Mouse (Mus musculus) midbrain, embryonic 14.5 days (tissue): Measurements from ENCODE around the gene Cdc25b. TPM values are rescaled to one million over a fixed set of nuclear protein-coding genes. Genes with fewer than 3 reads are reported as not detected.

Experiments used
- ATAC-seq: fragments of 200-750 bp; cut with Nextera tagmentation; 2 replicates; pipeline ENCODE4 v1.8.0; 2017; ENCODE audit warnings: moderate number of reproducible peaks, moderate library complexity; ENCODE audit not compliant: low FRiP score, low TSS enrichment
- DNase-seq: peaks from one replicate; pipeline ENCODE4 v3.0.0-alpha.2; 2015
- H3K27ac ChIP-seq: fragments of 300-500 bp; sonication (generic); replicated peaks from 2 replicates; pipeline ENCODE4 v1.5.1; 2014; ENCODE audit warnings: mild to moderate bottlenecking, low read depth, low read length, moderate library complexity
- H3K27me3 ChIP-seq: fragments of 300-500 bp; sonication (generic); 2 replicates; pipeline ENCODE4 v1.6.1; 2014; ENCODE audit warnings: low read length, control low read depth, mixed read lengths; ENCODE audit not compliant: control insufficient read depth, insufficient read depth
- H3K36me3 ChIP-seq: fragments of 300-500 bp; sonication (generic); 2 replicates; pipeline ENCODE4 v1.6.1; 2014; ENCODE audit warnings: low read length, control low read depth; ENCODE audit not compliant: control insufficient read depth, insufficient read depth
- H3K4me1 ChIP-seq: fragments of 300-500 bp; sonication (generic); 2 replicates; pipeline ENCODE4 v1.6.1; 2014; ENCODE audit warnings: mild to moderate bottlenecking, antibody characterized with exemption, low read length, control low read depth; ENCODE audit not compliant: control insufficient read depth, insufficient read depth
- H3K4me2 ChIP-seq: fragments of 300-500 bp; sonication (generic); 2 replicates; pipeline ENCODE4 v1.6.1; 2014; ENCODE audit warnings: mild to moderate bottlenecking, low read length, moderate library complexity
- H3K4me3 ChIP-seq: fragments of 300-500 bp; sonication (generic); replicated peaks from 2 replicates; pipeline ENCODE4 v1.5.1; 2014; ENCODE audit warnings: low read depth, low read length
- H3K9ac ChIP-seq: fragments of 300-500 bp; sonication (generic); replicated peaks from 2 replicates; pipeline ENCODE4 v1.6.1; 2014; ENCODE audit warnings: mild to moderate bottlenecking, low read length, moderate library complexity
- H3K9me3 ChIP-seq: fragments of 300-500 bp; sonication (generic); 2 replicates; pipeline ENCODE4 v1.6.1; 2016; ENCODE audit warnings: low read length, control low read depth, mixed read lengths; ENCODE audit not compliant: control insufficient read depth
- WGBS: fragments of 180-500 bp; shearing (Covaris S2); extraction: QIAGEN DNeasy Blood & Tissue Kit; methylation state at CpG from one replicate; pipeline ENCODE4 v1.1.7; 2014; 5-methylcytosine and 5-hydroxymethylcytosine counted together
- polyA plus RNA-seq: library from polyadenylated mRNA; unstranded; fragments of >200 nt; fragmentation: Nextera tagmentation; extraction: Ambion mirVana; gene quantifications from 2 replicates; pipeline ENCODE4 v1.2.1, GENCODE M21; 2014

Cdc25b gene
- polyA plus RNA-seq, 1 experiment from 2014 or later = 31.5 TPM

GRCm38 (mm10) chr2:131191005-131191390 is 4.2 kb downstream of the Cdc25b start:
- DNase-seq (no peak), ATAC-seq (no peak)
- H3K36me3 ChIP-seq = peaks cover 24% of the 10 kb centered on the region
- H3K27ac ChIP-seq = peak overlapping the region; percentile 78
- 64% methylated on average over 7 of the region's 7 CpGs for WGBS
- H3K4me1 ChIP-seq = peaks cover 36% of the 10 kb centered on the region
- H3K4me2 ChIP-seq = no peak overlapping the region
- no peak overlapping the region for H3K4me3 ChIP-seq
- no peak overlapping the region for H3K9ac ChIP-seq
- H3K27me3 ChIP-seq = no peaks in the 10 kb centered on the region
- H3K9me3 ChIP-seq = no peaks in the 10 kb centered on the region

- H3K36me3 ChIP-seq = peaks cover 24% of the 10 kb centered on the region
- no peak overlapping the region for H3K4me3 ChIP-seq
- H3K9me3 ChIP-seq = no peaks in the 10 kb centered on the region
- no peak overlapping the region for H3K9ac ChIP-seq
- no peak overlapping the region for H3K4me2 ChIP-seq
- no peak for ATAC-seq
- no peaks in the 10 kb centered on the region for H3K4me1 ChIP-seq
- DNase-seq = no peak
- 94% methylated on average over 16 of the region's 16 CpGs for WGBS
- no peak overlapping the region for H3K27ac ChIP-seq
- H3K27me3 ChIP-seq = no peaks in the 10 kb centered on the region
Observed at GRCm38 (mm10) chr2:131196606-131197316, 10.0 kb downstream of the Cdc25b start.

GRCm38 (mm10) chr2:131200710-131201109 is 14.0 kb downstream of the Cdc25b start:
- 91% methylated on average over 2 of the region's 2 CpGs for WGBS
- no peak for DNase-seq
- no peaks in the 10 kb centered on the region for H3K36me3 ChIP-seq
- H3K27me3 ChIP-seq = no peaks in the 10 kb centered on the region
- H3K4me1 ChIP-seq = no peaks in the 10 kb centered on the region
- no peak overlapping the region for H3K4me3 ChIP-seq
- no peak overlapping the region for H3K27ac ChIP-seq
- no peak overlapping the region for H3K4me2 ChIP-seq
- H3K9me3 ChIP-seq = no peaks in the 10 kb centered on the region
- H3K9ac ChIP-seq = no peak overlapping the region
- ATAC-seq = no peak

- Histone ChIP-seq H3K9ac (no peak overlapping the region), H3K4me3 (no peak overlapping the region), H3K36me3 (no peaks in the 10 kb centered on the region), H3K4me2 (no peak overlapping the region), H3K9me3 (no peaks in the 10 kb centered on the region), H3K4me1 (no peaks in the 10 kb centered on the region), H3K27ac (no peak overlapping the region), H3K27me3 (no peaks in the 10 kb centered on the region)
- DNase-seq (no peak), ATAC-seq (no peak)
- 92% methylated on average over 3 of the region's 3 CpGs for WGBS
Observed at GRCm38 (mm10) chr2:131201262-131201661, 14.5 kb downstream of the Cdc25b start.

GRCm38 (mm10) chr2:131203816-131204409 is 17.2 kb downstream of the Cdc25b start:
- no peaks in the 10 kb centered on the region for H3K36me3 ChIP-seq
- no peaks in the 10 kb centered on the region for H3K4me1 ChIP-seq
- no peak for DNase-seq
- no peak for ATAC-seq
- H3K9ac ChIP-seq = no peak overlapping the region
- H3K4me3 ChIP-seq = no peak overlapping the region
- WGBS = 93% methylated on average over 6 of the region's 6 CpGs
- H3K27me3 ChIP-seq = no peaks in the 10 kb centered on the region
- H3K9me3 ChIP-seq = no peaks in the 10 kb centered on the region
- no peak overlapping the region for H3K4me2 ChIP-seq
- no peak overlapping the region for H3K27ac ChIP-seq

- 64% methylated on average over 7 of the region's 7 CpGs for whole genome bisulfite sequencing
- no peak overlapping the region for H3K4me3 ChIP-seq
- no peak overlapping the region for H3K9ac ChIP-seq
- ATAC-seq (no peak), DNase-seq (peak; percentile 39)
- no peaks in the 10 kb centered on the region for H3K27me3 ChIP-seq
- H3K27ac ChIP-seq = no peak overlapping the region
- no peaks in the 10 kb centered on the region for H3K4me1 ChIP-seq
- no peaks in the 10 kb centered on the region for H3K9me3 ChIP-seq
- H3K4me2 ChIP-seq = no peak overlapping the region
- H3K36me3 ChIP-seq = no peaks in the 10 kb centered on the region
Observed at GRCm38 (mm10) chr2:131204410-131204981, 17.7 kb downstream of the Cdc25b start.

GRCm38 (mm10) chr2:131205521-131206182 is 18.9 kb downstream of the Cdc25b start:
- no peak for ATAC-seq
- Histone ChIP-seq H3K9ac (no peak overlapping the region), H3K9me3 (no peaks in the 10 kb centered on the region), H3K4me1 (no peaks in the 10 kb centered on the region), H3K27me3 (no peaks in the 10 kb centered on the region), H3K4me3 (no peak overlapping the region), H3K4me2 (no peak overlapping the region), H3K36me3 (no peaks in the 10 kb centered on the region), H3K27ac (no peak overlapping the region)
- DNase-seq = no peak
- WGBS = 91% methylated on average over 8 of the region's 8 CpGs

GRCm38 (mm10) chr2:131206778-131207177 is 20.0 kb downstream of the Cdc25b start, which contains the start of gene Ap5s1:
TSS of gene Ap5s1 (plus strand) at chr2:131207078.
- H3K4me2 ChIP-seq = no peak within 1 kb of the TSS
- DNase-seq (no peak), ATAC-seq (no peak)
- H3K27ac ChIP-seq = no peak within 1 kb of the TSS
- WGBS = 84% methylated on average over 4 of the region's 4 CpGs
- no peak within 1 kb of the TSS for H3K4me3 ChIP-seq
- no peaks in the 10 kb centered on the region for H3K36me3 ChIP-seq
- H3K9ac ChIP-seq = no peak within 1 kb of the TSS
- H3K27me3 ChIP-seq = no peaks in the 10 kb centered on the region
- no peaks in the 10 kb centered on the region for H3K9me3 ChIP-seq
- H3K4me1 ChIP-seq = peaks cover 7% of the 10 kb centered on the region
